Mouse (Mus musculus): Measurements from ENCODE around the gene Gm28035. TPM values are rescaled to one million over a fixed set of nuclear protein-coding genes. Genes with fewer than 3 reads are reported as not detected.

The Gm28035 gene
- total RNA-seq, 2 experiments from 2014 or later: 8.7 to 10.9 TPM

- Histone ChIP-seq H3K27ac (peak overlapping the region; percentile 84), H3K4me3 (no peak overlapping the region; the same call in 1 of the 2 replicates)
- TF ChIP-seq CTCF (conservative IDR thresholded peaks at IDR 0.05): no peak
- DNase-seq (ENCODE audit: low spot score in 2 of 2): no peak
Measured at GRCm38 (mm10) chr2:30269241-30269990, 29.0 kb downstream of the Gm28035 start.

GRCm38 (mm10) chr2:30270134-30270533, 29.8 kb downstream of the Gm28035 start:
- Histone ChIP-seq H3K4me3 (no peak overlapping the region; the same call in 1 of the 2 replicates), H3K27ac (peak overlapping the region; percentile 84)
- peak; percentile 98 for TF ChIP-seq CTCF (conservative IDR thresholded peaks at IDR 0.05)
- DNase-seq (ENCODE audit: low spot score in 2 of 2): peak; percentile 70 to 78

GRCm38 (mm10) chr2:30280743-30281142, 40.4 kb downstream of the Gm28035 start, which contains the start of gene Gm28038:
Gm28038 (plus strand) TSS chr2:30281043.
- no peak for DNase-seq (ENCODE audit: low spot score in 2 of 2)
- TF ChIP-seq CTCF (conservative IDR thresholded peaks at IDR 0.05): no peak
- Histone ChIP-seq H3K4me3 (no peak within 1 kb of the TSS), H3K27ac (no peak within 1 kb of the TSS)

- no peak overlapping the region for H3K4me3 ChIP-seq
- no peak overlapping the region for H3K27ac ChIP-seq
- no peak for DNase-seq (ENCODE audit: low spot score in 2 of 2)
- no peak for TF ChIP-seq CTCF (conservative IDR thresholded peaks at IDR 0.05)
Measured at GRCm38 (mm10) chr2:30281651-30282050, 41.3 kb downstream of the Gm28035 start.

GRCm38 (mm10) chr2:30283193-30283592, 42.8 kb downstream of the Gm28035 start:
- no peak overlapping the region for H3K4me3 ChIP-seq
- no peak for DNase-seq (ENCODE audit: low spot score in 2 of 2)
- no peak overlapping the region for H3K27ac ChIP-seq
- no peak for TF ChIP-seq CTCF (conservative IDR thresholded peaks at IDR 0.05)

- TF ChIP-seq CTCF (conservative IDR thresholded peaks at IDR 0.05): no peak
- H3K4me3 ChIP-seq: no peak overlapping the region; the same call in 1 of the 2 replicates
- H3K27ac ChIP-seq: no peak overlapping the region
- no peak for DNase-seq (ENCODE audit: low spot score in 2 of 2)
Measured at GRCm38 (mm10) chr2:30285004-30285403, 44.6 kb downstream of the Gm28035 start.

GRCm38 (mm10) chr2:30285416-30286181, 45.2 kb downstream of the Gm28035 start:
- DNase-seq (ENCODE audit: low spot score in 2 of 2): no peak

GRCm38 (mm10) chr2:30286192-30287026, 46.0 kb downstream of the Gm28035 start, which contains the start of the genes Dolk and Nup188:
Dolk (minus strand) TSS chr2:30286334.
Nup188 (plus strand) TSS chr2:30286397.
- no peak for TF ChIP-seq CTCF (conservative IDR thresholded peaks at IDR 0.05)
- peak within 1 kb of the TSS; percentile 87 for H3K27ac ChIP-seq
- peak within 1 kb of the TSS; percentile 91 for H3K4me3 ChIP-seq
- DNase-seq (ENCODE audit: low spot score in 2 of 2): peak; percentile 94 to 98

More at GRCm38 (mm10) chr2:30285416-30286181, 45.2 kb downstream of the Gm28035 start:
- peak overlapping the region; percentile 91 for H3K4me3 ChIP-seq
- peak overlapping the region; percentile 87 for H3K27ac ChIP-seq
- no peak for TF ChIP-seq CTCF (conservative IDR thresholded peaks at IDR 0.05)

GRCm38 (mm10) chr2:30287027-30287373, 46.6 kb downstream of the Gm28035 start:
- DNase-seq (ENCODE audit: low spot score in 2 of 2): no peak
- Histone ChIP-seq H3K27ac (peak overlapping the region; percentile 87), H3K4me3 (peak overlapping the region; percentile 91)
- no peak for TF ChIP-seq CTCF (conservative IDR thresholded peaks at IDR 0.05)

- TF ChIP-seq CTCF (conservative IDR thresholded peaks at IDR 0.05): peak; percentile 61
- Histone ChIP-seq H3K4me3 (no peak overlapping the region), H3K27ac (no peak overlapping the region)
- DNase-seq (ENCODE audit: low spot score in 2 of 2): no peak
Measured at GRCm38 (mm10) chr2:30299525-30299924, 59.2 kb downstream of the Gm28035 start.

GRCm38 (mm10) chr2:30299966-30300365, 59.6 kb downstream of the Gm28035 start:
- no peak for TF ChIP-seq CTCF (conservative IDR thresholded peaks at IDR 0.05)
- Histone ChIP-seq H3K27ac (no peak overlapping the region), H3K4me3 (no peak overlapping the region)
- DNase-seq (ENCODE audit: low spot score in 2 of 2): no peak

- TF ChIP-seq CTCF (conservative IDR thresholded peaks at IDR 0.05): no peak
- H3K4me3 ChIP-seq: no peak overlapping the region
- H3K27ac ChIP-seq: no peak overlapping the region
- no peak for DNase-seq (ENCODE audit: low spot score in 2 of 2)
Measured at GRCm38 (mm10) chr2:30306087-30306486, 65.7 kb downstream of the Gm28035 start.
